Mouse (Mus musculus): ENCODE results near the gene Hoxc6.

The Hoxc6 gene

DNA sequence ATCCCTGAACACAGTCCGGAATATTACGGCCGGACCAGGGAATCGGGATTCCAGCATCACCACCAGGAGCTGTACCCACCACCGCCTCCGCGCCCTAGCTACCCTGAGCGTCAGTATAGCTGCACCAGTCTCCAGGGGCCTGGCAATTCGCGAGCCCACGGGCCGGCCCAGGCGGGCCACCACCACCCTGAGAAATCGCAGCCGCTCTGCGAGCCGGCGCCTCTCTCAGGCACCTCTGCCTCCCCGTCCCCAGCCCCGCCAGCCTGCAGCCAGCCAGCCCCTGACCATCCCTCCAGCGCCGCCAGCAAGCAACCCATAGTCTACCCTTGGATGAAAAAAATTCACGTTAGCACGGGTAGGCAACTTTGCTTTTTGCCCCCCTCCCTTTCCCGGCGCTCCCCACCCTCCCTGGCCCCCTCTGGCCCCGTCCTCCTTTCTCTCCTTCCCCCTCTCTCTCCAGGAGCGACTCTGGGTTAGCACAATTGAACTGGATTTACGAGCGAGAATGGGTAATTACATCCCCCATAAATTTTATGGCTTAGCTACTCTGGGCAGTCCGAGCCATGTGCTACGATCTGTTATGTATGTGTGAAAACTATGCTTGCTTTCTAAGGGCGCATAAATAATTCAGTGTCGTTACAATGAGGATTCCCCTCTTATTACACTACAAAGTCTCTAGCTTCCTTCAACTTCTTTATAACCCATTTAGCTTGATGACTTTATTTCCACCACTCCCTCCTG is 36.9 kb downstream of the Hoxc6 start:
- DNase-seq (ENCODE audit: extremely low read depth, low read depth) = no peak

DNA sequence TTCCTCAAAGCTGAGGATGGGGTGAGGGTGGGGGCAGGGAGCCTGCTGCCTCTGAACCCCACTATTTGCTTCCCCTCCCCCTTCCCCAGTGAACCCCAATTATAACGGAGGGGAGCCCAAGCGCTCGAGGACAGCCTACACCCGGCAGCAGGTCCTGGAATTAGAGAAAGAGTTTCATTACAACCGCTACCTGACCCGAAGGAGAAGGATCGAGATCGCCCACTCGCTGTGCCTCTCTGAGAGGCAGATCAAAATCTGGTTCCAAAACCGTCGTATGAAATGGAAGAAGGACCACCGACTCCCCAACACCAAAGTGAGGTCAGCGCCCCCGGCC is 37.5 kb downstream of the Hoxc6 start:
- no peak for DNase-seq (ENCODE audit: extremely low read depth, low read depth)

DNA sequence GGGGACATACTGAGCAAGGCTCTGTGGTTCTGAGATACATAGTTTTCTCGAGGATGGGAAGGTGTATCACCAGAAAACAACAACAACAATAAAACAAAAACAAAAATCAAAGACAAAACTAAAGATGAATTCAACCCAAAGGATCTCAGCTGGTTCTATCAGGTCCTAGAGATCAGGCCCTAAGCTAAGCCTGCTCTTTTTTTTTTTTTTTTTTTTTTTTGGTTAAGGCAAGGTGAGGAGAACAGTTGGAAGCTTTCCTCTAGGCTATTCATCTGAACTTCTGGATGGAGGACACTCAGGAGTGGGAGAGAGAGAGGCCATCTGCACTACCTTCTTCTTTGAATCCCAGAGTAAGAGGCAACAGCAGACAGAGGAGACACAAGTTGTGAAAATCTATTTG is 39.5 kb downstream of the Hoxc6 start:
- no peak for DNase-seq (ENCODE audit: extremely low read depth, low read depth)

DNA sequence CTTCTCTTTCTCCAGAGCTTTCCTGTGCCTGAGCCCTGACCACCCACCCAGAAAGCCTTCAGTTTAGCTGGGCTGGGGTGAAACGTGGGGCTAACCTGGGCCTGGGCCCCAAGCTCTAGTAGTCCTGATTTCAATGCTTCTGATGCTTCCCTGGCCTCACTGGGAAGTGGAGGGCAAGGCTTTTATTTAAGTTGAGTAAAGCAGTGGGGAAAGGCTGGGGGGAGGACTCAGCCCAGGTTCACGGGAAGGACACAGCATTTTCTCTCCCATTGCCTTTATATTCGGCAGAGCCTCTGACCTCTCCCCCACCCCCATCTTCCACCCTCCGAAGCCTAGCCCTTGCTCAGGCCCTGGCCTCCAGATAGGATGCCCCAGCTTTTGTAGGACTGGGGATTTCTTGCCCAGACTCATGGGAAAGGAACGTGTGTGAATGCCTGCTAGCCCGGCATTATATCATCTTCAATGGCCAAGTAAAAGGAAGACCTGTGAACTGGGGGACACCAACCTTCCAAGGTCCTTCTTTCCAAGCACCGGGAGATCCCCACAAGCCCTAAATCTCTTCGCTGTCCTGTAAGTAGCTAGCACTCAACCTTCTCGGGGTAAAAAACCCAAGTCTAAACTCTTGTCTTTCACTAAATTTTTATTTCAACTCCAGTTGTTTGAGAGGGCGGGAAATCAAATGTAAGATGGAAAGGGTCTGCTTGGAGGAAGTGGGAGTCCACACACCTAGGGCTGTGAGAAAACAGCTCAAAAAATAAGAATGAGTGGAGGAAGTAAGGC is 40.8 kb downstream of the Hoxc6 start:
- DNase-seq (ENCODE audit: extremely low read depth, low read depth) = no peak

DNA sequence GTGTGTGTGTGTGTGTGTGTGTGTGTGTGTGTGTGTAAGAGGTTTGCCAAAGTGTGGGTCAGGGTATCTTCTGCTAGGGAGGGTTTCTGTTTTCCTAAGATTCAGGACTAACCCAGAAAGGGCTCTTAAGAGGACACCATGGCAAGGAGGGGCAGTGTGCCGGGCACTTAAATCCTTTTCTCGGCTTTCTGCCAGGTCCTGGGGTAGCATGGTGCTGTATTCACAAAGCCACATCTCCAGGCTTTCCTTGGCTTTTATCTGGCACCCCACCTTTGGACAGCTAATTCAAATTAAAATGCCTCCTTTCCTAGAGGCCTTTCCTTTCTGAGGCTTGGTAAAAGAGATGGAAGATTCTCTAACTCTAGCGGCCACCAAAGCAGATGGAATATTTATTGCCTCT is 41.6 kb downstream of the Hoxc6 start:
- no peak for DNase-seq (ENCODE audit: extremely low read depth, low read depth)

DNA sequence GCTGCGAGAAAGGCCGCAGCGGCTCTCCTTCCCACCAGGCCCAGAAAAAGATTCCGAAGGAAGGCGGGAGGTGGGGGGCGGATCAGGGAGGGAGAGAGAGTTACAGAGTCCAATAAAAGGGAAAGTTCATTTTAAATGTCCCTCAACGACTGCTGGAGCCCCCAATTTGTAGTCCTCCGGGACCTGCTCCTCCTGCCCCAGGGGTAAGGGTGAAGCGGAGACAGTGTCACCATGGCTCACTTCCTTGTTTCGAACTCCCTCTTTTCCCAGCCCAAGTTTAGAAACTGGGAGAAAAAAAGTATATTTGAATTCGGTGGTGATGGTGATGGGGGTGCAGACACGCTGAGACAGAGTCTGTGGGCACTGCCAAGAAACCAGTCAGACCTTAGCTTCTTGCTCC is 42.5 kb downstream of the Hoxc6 start:
- no peak for DNase-seq (ENCODE audit: extremely low read depth, low read depth)

DNA sequence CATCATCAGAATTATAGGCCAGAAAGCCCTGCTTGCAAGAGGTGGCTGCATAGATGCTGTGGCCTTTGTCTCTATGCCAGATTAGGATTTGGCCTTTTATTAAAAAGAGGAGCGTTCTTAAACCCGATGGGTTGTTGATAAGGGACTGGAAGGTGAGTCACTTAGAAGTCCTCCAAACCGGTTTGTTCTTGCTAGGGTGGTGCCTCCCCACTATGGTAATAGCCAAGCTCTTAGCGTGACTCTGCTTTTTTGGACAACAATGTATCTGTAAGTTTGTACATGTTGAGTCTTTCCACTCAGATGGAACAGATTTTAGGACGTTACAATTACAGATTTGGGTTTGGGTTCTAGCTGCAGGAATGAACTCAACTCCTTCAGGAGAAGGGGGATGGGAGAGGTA is 43.6 kb downstream of the Hoxc6 start:
- no peak for DNase-seq (ENCODE audit: extremely low read depth, low read depth)

DNA sequence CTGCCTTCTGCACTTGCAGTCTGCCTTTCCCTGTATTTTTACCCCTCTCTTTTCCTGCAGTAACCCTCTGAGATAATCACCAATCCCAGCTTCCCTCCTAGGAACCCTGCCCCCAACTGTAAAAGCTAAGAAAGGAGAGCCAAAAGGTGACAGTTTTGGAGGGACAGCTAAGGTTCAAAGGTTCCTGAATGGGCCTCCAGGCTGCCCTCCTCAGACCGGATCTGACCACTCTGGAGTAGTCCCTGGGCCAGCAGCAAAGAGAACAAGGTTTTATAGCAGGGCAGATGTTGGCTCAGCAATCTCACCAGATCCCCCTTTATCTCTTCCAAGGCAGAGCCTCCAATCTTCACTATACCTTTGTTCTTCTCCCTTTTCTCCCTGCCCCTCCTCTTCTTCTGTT is 44.2 kb downstream of the Hoxc6 start:
- no peak for DNase-seq (ENCODE audit: extremely low read depth, low read depth)

DNA sequence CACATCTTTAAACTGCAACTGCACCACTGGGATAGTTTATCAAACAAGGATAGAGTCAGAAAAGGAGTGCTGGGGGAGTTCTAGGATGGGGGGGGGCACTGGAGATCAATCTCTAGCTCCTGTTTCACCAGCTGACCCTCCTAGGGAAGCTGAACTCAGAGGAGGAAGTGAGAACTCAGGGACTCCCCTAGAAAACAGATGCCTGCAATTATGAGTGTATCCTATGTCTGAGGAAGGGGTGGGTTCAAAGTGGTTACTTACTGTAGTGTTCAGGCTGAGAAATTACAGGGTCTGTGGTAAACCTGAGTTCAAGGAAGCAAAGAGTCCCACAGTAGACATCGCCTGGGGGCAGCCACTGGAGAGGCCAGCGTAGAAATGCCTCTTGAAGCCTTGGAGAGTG is 53.6 kb downstream of the Hoxc6 start:
- DNase-seq (ENCODE audit: extremely low read depth, low read depth) = no peak

DNA sequence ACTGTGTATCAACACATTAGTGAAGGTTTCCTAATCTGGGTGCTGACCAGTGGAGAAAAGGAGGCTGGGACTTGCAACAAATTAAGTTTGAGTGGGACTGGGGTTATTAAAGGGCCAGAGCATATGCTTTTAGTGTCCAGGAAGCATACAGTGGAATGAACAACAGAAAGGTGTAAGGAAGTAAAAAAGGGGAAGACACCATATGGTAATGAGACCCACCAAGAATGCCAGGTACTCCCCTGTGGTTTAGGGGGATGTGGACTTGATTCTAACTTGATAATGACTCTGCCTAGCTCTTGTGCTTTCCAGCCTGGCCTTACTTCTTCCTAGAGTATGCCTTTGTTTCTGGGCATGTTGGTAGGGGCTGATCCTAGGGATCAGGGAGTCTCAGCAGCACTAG is 55.2 kb downstream of the Hoxc6 start:
- peak; percentile 60 for DNase-seq (ENCODE audit: extremely low read depth, low read depth)

DNA sequence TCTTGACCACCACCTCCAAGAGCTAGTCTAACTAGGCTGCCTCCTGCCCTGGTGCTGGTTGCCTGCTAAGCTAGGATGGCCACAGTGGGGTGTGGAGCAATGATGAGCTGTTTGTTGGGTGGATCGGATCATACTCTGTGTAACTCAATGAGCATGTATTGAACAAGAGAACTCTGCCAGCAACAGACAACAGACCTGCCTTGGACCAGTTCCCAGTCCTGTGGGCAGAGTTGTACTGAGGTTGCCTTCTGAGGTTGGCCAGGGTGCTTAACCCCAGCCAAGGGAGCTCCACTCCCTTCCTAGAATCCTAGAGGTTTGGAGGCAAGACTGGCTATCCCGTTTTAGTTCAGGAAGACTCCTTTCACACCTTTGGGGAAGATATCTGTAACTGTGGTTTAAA is 58.3 kb downstream of the Hoxc6 start:
- DNase-seq (ENCODE audit: extremely low read depth, low read depth) = no peak

DNA sequence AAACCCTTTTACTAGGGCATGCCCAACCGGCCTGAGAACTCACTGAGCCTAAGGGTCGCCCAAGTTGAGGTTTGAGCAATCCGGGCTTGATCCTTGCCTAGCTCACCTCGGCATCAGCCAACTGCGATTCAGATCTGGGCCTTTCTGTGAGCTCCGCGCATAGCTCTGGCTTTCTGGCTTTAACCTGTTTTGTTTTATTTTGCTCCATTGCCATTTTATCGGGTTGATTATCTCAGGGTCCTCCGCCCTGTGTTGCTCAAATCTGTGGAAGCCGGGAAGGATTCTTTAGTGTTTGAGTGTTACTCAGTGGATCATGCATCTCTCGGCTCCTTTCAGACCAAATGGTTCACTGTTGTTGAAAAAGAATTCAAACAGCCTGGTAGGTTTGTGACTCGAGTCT is 60.7 kb downstream of the Hoxc6 start:
- DNase-seq (ENCODE audit: extremely low read depth, low read depth) = no peak

DNA sequence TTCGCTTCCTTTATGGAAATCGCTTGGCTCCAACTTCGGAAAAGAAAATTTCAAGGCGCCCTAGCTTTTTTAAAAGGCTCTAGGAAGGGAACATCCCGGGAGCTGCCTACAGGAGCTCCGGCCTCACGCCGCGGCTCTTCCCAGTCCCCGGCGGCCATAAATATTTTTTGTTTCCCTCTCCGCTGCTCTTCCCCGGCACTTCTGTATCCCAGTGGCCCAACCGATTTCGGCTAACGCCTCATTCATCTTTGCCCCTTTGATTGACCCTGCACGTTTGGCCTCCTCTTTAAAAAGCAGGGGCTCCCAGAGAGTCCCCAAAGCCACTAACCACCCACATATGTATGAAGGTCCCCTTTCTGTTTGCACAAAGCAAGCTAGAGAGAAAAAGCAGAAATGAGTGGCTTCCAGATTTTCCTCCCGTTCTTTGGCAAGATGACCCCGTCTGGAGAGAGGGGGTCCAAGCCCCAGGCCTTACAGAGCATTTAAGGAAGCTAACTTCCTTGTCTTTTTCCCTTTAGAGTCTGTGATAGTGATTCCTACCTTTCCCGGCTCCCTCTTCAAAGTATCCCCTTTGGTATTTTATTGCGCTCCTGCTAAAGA is 61.4 kb downstream of the Hoxc6 start:
- DNase-seq (ENCODE audit: extremely low read depth, low read depth) = no peak

DNA sequence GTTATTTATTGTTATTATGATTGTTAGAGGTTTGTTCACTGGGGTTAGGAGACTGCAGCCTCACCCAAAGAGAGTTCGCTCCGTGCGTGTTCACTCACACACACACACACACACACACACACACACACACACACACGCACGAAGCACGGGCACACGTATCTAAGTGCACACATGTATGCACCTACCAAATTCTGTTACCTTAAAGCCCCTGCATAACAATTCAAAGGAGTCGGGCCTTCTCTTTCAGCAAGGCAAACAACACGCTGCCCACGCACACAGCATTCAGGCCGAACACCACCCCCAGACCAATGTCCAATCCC is 61.9 kb downstream of the Hoxc6 start:
- no peak for DNase-seq (ENCODE audit: extremely low read depth, low read depth)

DNA sequence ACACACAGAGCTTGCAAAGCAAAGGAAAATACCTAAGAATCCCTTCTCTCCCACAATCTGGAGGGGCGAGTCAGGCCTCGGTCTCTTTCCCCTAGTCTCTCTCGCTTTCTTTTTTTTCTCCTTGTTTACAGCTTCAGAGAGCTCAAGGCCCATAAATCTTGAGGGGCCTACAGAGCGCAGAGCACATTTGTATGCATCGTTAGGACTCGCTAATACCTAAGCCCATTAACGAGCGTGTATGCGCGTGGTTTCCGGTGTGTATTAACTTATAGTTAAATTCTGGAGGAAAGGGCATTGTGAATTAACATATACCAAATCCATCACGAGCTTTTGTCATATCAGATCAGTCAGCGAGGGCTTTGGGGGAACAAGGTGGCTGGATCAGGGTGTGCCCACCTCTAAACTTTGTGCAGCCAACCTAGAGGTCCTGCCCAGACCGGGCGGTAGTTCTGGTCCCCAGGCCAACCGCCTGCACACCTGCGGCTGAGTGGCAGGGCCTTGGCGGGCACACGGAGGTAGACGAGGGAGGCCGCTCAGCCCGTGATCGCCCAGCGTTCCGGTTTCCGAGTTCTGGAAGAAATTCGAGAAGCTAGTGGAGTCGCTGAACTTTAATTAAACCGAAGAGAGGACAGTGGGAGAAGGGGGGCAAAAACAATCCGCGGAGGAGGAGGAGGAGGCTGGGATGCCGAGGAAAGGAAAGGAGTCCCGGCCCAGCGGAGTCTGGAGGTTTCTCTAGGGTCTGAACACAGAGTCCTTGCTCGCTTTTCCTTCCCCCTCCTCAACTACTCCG is 62.5 kb downstream of the Hoxc6 start:
- no peak for DNase-seq (ENCODE audit: extremely low read depth, low read depth)

DNA sequence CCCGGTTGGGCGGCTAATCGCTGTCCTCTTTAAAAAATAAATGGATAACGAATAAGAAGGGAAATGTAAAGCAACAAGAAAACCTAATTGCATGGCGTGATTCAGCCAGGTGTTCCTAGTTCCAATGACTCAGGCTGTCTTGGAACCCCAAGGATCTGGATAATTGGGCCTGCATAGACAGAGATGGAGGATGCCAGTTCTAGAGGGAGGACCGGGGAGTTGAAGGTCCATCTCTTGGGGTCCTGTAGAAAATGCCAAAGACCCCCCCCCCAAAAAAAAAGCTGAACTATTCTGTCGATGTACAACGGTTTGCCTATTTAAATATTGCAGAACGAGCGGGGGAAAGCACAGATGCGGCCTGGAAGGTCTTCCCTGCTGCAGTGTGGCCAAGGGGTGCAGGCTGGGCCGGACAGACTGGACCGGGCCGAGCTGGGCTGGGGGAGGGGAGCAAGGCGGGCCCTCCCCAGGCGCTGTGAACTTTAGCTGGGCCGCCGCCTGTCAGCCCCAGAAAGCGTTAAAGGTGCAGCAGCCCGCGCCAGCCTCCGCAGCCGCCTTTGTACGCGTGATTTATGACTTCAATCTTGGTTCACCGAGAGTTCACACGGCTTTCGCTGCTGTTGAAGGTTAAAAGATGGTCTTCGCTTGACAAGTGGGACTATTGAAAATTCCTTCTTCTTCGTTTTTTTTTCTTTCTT is 63.2 kb downstream of the Hoxc6 start:
- no peak for DNase-seq (ENCODE audit: extremely low read depth, low read depth)
